Mouse (Mus musculus): ENCODE results near the gene Pdzk1. TPM values are rescaled to one million over a fixed set of nuclear protein-coding genes. Genes with fewer than 3 reads are reported as not detected.

Gene Pdzk1
- total and polyA plus RNA-seq, 3 experiments = 0.13 TPM; not detected in 2

- H3K4me3 ChIP-seq (replicated peaks in 1 of 3; ENCODE audit: low read depth in 2 of 3, low read length in 2 of 3, poor library complexity in 1 of 3) = no peak overlapping the region
- TF ChIP-seq ZC3H11A (IDR thresholded peaks at IDR 0.05; ENCODE audit: low read depth, low read length) = no peak
- TF ChIP-seq POLR2A (IDR thresholded peaks at IDR 0.05; ENCODE audit: low read depth, low read length) = no peak
- no peak for TF ChIP-seq ELF1 (IDR thresholded peaks at IDR 0.05; ENCODE audit: low read depth, low read length)
- no peak for TF ChIP-seq MAZ (IDR thresholded peaks at IDR 0.05; ENCODE audit: low read depth, low read length)
- no peak for TF ChIP-seq CHD2 (IDR thresholded peaks at IDR 0.05; ENCODE audit: low read length)
- TF ChIP-seq IRF4 (IDR thresholded peaks at IDR 0.05; ENCODE audit: low read depth, low read length) = no peak
- TF ChIP-seq GABPA (IDR thresholded peaks at IDR 0.05; ENCODE audit: insufficient replicate concordance, low read depth, low read length) = no peak
- TF ChIP-seq MEF2A (IDR thresholded peaks at IDR 0.05; ENCODE audit: borderline replicate concordance, low read depth, low read length) = no peak
- TF ChIP-seq ZKSCAN1 (IDR thresholded peaks at IDR 0.05; ENCODE audit: borderline replicate concordance, low read depth, low read length) = no peak
- TF ChIP-seq E2F4 (IDR thresholded peaks at IDR 0.05; ENCODE audit: insufficient replicate concordance, low read depth, low read length) = no peak
- no peak for TF ChIP-seq ZNF384 (IDR thresholded peaks at IDR 0.05; ENCODE audit: low read depth, low read length)
- TF ChIP-seq MXI1 (IDR thresholded peaks at IDR 0.05; ENCODE audit: low read depth, low read length) = no peak
- no peak for TF ChIP-seq RCOR1 (conservative IDR thresholded peaks at IDR 0.05; ENCODE audit: low read depth, low read length)
- TF ChIP-seq USF2 (conservative IDR thresholded peaks at IDR 0.05; ENCODE audit: low read depth, low read length) = no peak
- TF ChIP-seq ZMIZ1 (IDR thresholded peaks at IDR 0.05; ENCODE audit: low read depth, low read length) = no peak
- no peak for TF ChIP-seq NELFE (IDR thresholded peaks at IDR 0.05; ENCODE audit: low read depth, low read length)
- no peak for TF ChIP-seq JUND (conservative IDR thresholded peaks at IDR 0.05; ENCODE audit: low read depth, low read length)
- TF ChIP-seq MAFK (IDR thresholded peaks at IDR 0.05; ENCODE audit: insufficient replicate concordance, low read length) = no peak
- TF ChIP-seq PAX5 (IDR thresholded peaks at IDR 0.05; ENCODE audit: low read length) = no peak
- TF ChIP-seq TBP (conservative IDR thresholded peaks at IDR 0.05; ENCODE audit: low read depth, low read length) = no peak
- H3K36me3 ChIP-seq (replicated peaks in 1 of 2; ENCODE audit: control insufficient read depth in 1 of 2, insufficient read depth in 1 of 2, low read length in 1 of 2) = no peaks in the 10 kb centered on the region
- H3K4me2 ChIP-seq (ENCODE audit: insufficient read depth, low read depth, poor library complexity, severe bottlenecking) = no peak overlapping the region
- H3K9ac ChIP-seq (ENCODE audit: insufficient read depth, low read depth) = no peak overlapping the region
- H3K27me3 ChIP-seq (replicated peaks) = no peaks in the 10 kb centered on the region
- peaks cover 3% of the 10 kb centered on the region for H3K9me3 ChIP-seq (replicated peaks; ENCODE audit: low read length)
- H3K27ac ChIP-seq (ENCODE audit: insufficient read depth, low read depth) = no peak overlapping the region
- H3K79me2 ChIP-seq (replicated peaks; ENCODE audit: control insufficient read depth, extremely low read depth, insufficient read depth, poor library complexity, severe bottlenecking) = no peaks in the 10 kb centered on the region
- H3K4me1 ChIP-seq (ENCODE audit: control insufficient read depth in 1 of 2, insufficient read depth in 2 of 2) = no peaks in the 10 kb centered on the region
- no peak for DNase-seq (ENCODE audit: extremely low read depth)
- dilution Hi-C loops (cut with MboI; ENCODE audit: extremely low pct_ligation_motif_present, extremely low pct_unique_long_range_greater_than_20kb, low sequenced_read_pairs) (no loop called here), in situ Hi-C loops (cut with MboI; ENCODE audit: low pct_ligation_motif_present, low pct_unique_long_range_greater_than_20kb, low sequenced_read_pairs) (loop anchor here (25.0 kb wide), 1 partner anchor 267 kb away; no protein-coding TSS in a partner anchor)
These were observed 8.8 kb upstream of the Pdzk1 start for GRCm38 (mm10) chr3:96820116-96820915.

- Histone ChIP-seq H3K4me1 (ENCODE audit: control insufficient read depth in 1 of 2, insufficient read depth in 2 of 2) (no peaks in the 10 kb centered on the region), H3K9ac (ENCODE audit: insufficient read depth, low read depth) (no peak overlapping the region), H3K79me2 (replicated peaks; ENCODE audit: control insufficient read depth, extremely low read depth, insufficient read depth, poor library complexity, severe bottlenecking) (no peaks in the 10 kb centered on the region), H3K4me3 (replicated peaks in 1 of 3; ENCODE audit: low read depth in 2 of 3, low read length in 2 of 3, poor library complexity in 1 of 3) (no peak overlapping the region), H3K27ac (ENCODE audit: insufficient read depth, low read depth) (no peak overlapping the region), H3K9me3 (replicated peaks; ENCODE audit: low read length) (peaks cover 3% of the 10 kb centered on the region), H3K4me2 (ENCODE audit: insufficient read depth, low read depth, poor library complexity, severe bottlenecking) (no peak overlapping the region), H3K27me3 (replicated peaks) (no peaks in the 10 kb centered on the region), H3K36me3 (replicated peaks in 1 of 2; ENCODE audit: control insufficient read depth in 1 of 2, insufficient read depth in 1 of 2, low read length in 1 of 2) (no peaks in the 10 kb centered on the region)
- no peak for DNase-seq (ENCODE audit: extremely low read depth)
- dilution Hi-C loops (cut with MboI; ENCODE audit: extremely low pct_ligation_motif_present, extremely low pct_unique_long_range_greater_than_20kb, low sequenced_read_pairs) = no loop called here
- TF ChIP-seq ZKSCAN1 (IDR thresholded peaks at IDR 0.05; ENCODE audit: borderline replicate concordance, low read depth, low read length) (no peak), HCFC1 (IDR thresholded peaks at IDR 0.05; ENCODE audit: low read depth, low read length) (no peak), MXI1 (IDR thresholded peaks at IDR 0.05; ENCODE audit: low read depth, low read length) (no peak), SIN3A (IDR thresholded peaks at IDR 0.05; ENCODE audit: low read length) (no peak)
- in situ Hi-C loops (cut with MboI; ENCODE audit: low pct_ligation_motif_present, low pct_unique_long_range_greater_than_20kb, low sequenced_read_pairs) = loop anchor here (25.0 kb wide), 1 partner anchor 266 kb away; no protein-coding TSS in a partner anchor
These were observed 7.5 kb upstream of the Pdzk1 start for GRCm38 (mm10) chr3:96821581-96821980.

Data from CH12.LX (cell line).